Mouse (Mus musculus) splenic B cell, adult 2 months (primary cell): ENCODE data around the gene Mpz.

Experiments
- DNase-seq: peaks from one replicate; pipeline ENCODE4 v3.0.0-alpha.2; 2011; ENCODE audit warnings: low read depth, low spot score
- H3K27me3 ChIP-seq: 2 replicates; pipeline ENCODE4 v1.6.1; 2012; ENCODE audit warnings: mild to moderate bottlenecking, low read length, moderate library complexity, mixed read lengths; ENCODE audit not compliant: control insufficient read depth, poor library complexity, insufficient read depth, severe bottlenecking
- H3K36me3 ChIP-seq: 2 replicates; pipeline ENCODE4 v1.6.1; 2012; ENCODE audit warnings: mild to moderate bottlenecking, low read length, moderate library complexity, mixed read lengths; ENCODE audit not compliant: control insufficient read depth, poor library complexity, insufficient read depth, severe bottlenecking

Gene Mpz

DNA sequence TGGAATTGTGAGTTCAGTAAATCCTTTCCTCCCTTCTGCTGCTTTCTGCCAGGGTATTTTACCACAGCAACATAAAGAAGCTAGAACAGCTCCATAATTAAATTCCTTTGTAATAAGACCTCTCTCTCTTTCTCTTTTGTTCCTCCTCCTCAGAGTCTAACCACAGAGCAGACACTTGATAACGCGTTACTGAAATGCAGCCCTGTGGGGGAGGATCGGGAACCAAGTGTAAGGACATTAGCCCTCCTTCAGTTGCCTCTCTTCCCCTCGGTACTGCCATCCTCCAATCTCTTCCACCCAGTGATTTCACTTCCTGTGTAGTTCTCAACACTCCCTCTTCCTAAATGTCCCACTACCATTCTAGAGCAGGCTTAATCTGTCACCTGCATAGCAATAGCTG lies 58.9 kb downstream of the Mpz start:
- no peak for DNase-seq
- Histone ChIP-seq H3K36me3 (no peaks in the 10 kb centered on the region), H3K27me3 (no peaks in the 10 kb centered on the region)
